Mouse (Mus musculus) midbrain, embryonic 10.5 days (tissue): ENCODE data around the gene Kcnk3. TPM values are rescaled to one million over a fixed set of nuclear protein-coding genes. Genes with fewer than 3 reads are reported as not detected.

Experiments used
- DNase-seq: peaks from one replicate; pipeline ENCODE4 v3.0.0-alpha.2; 2017; ENCODE audit warnings: low spot score
- H3K27ac ChIP-seq: fragments of 300-500 bp; sonication (generic); replicated peaks from 2 replicates; pipeline ENCODE4 v1.5.1; 2016; ENCODE audit warnings: mild to moderate bottlenecking
- H3K27me3 ChIP-seq: fragments of 300-500 bp; sonication (generic); 2 replicates; pipeline ENCODE4 v1.6.1; 2016; ENCODE audit warnings: low read depth, mild to moderate bottlenecking; ENCODE audit not compliant: poor library complexity, severe bottlenecking
- H3K36me3 ChIP-seq: fragments of 300-500 bp; sonication (generic); 2 replicates; pipeline ENCODE4 v1.6.1; 2016; ENCODE audit warnings: mild to moderate bottlenecking, moderate library complexity
- H3K4me1 ChIP-seq: fragments of 300-500 bp; sonication (generic); 2 replicates; pipeline ENCODE4 v1.6.1; 2016
- H3K4me3 ChIP-seq: fragments of 300-500 bp; sonication (generic); 2 replicates; pipeline ENCODE4 v1.5.1; 2016; ENCODE audit warnings: mild to moderate bottlenecking, moderate library complexity
- H3K9me3 ChIP-seq: fragments of 300-500 bp; sonication (generic); replicated peaks from 2 replicates; pipeline ENCODE4 v1.6.1; 2016; ENCODE audit warnings: mild to moderate bottlenecking
- WGBS: fragments of 180-500 bp; shearing (Covaris S2); methylation state at CpG from one replicate; pipeline ENCODE4 v1.1.7; 2016; 5-methylcytosine and 5-hydroxymethylcytosine counted together
- polyA plus RNA-seq: library from polyadenylated mRNA; unstranded; fragments of >200 nt; fragmentation: Nextera tagmentation; extraction: Ambion mirVana; gene quantifications from 2 replicates; pipeline ENCODE4 v1.2.1, GENCODE M21; 2016

Kcnk3 gene
- polyA plus RNA-seq, 1 experiment from 2014 or later: 0.12 TPM

- Histone ChIP-seq H3K4me3 (no peak overlapping the region), H3K9me3 (no peaks in the 10 kb centered on the region), H3K27me3 (peaks cover 15% of the 10 kb centered on the region), H3K27ac (no peak overlapping the region), H3K4me1 (no peaks in the 10 kb centered on the region), H3K36me3 (no peaks in the 10 kb centered on the region)
- 79% methylated on average over 6 of the region's 6 CpGs for whole genome bisulfite sequencing
- DNase-seq: no peak
Observed at GRCm38 (mm10) chr5:30630401-30630800, 42.4 kb downstream of the Kcnk3 start.

GRCm38 (mm10) chr5:30632134-30632533 lies 44.2 kb downstream of the Kcnk3 start:
- Histone ChIP-seq H3K27ac (no peak overlapping the region), H3K27me3 (peaks cover 12% of the 10 kb centered on the region), H3K36me3 (no peaks in the 10 kb centered on the region), H3K9me3 (no peaks in the 10 kb centered on the region), H3K4me3 (no peak overlapping the region), H3K4me1 (no peaks in the 10 kb centered on the region)
- DNase-seq: no peak
- WGBS: 76% methylated on average over 1 of the region's 1 CpGs

- H3K27me3 ChIP-seq: peaks cover 5% of the 10 kb centered on the region; the same call in 1 of the 2 replicates
- 64% methylated on average over 7 of the region's 7 CpGs for WGBS
- no peak overlapping the region for H3K4me3 ChIP-seq
- H3K27ac ChIP-seq: no peak overlapping the region
- no peaks in the 10 kb centered on the region for H3K4me1 ChIP-seq
- no peaks in the 10 kb centered on the region for H3K9me3 ChIP-seq
- no peaks in the 10 kb centered on the region for H3K36me3 ChIP-seq
- DNase-seq: no peak
Observed at GRCm38 (mm10) chr5:30636994-30637393, 49.0 kb downstream of the Kcnk3 start.

- DNase-seq: peak; percentile 73
- Histone ChIP-seq H3K36me3 (no peaks in the 10 kb centered on the region), H3K9me3 (no peaks in the 10 kb centered on the region), H3K27me3 (peaks cover 5% of the 10 kb centered on the region; the same call in 1 of the 2 replicates), H3K4me3 (no peak overlapping the region), H3K4me1 (no peaks in the 10 kb centered on the region), H3K27ac (no peak overlapping the region)
- WGBS: 8% methylated on average over 6 of the region's 6 CpGs
Observed at GRCm38 (mm10) chr5:30638041-30638440, 50.1 kb downstream of the Kcnk3 start.

- no peak overlapping the region for H3K27ac ChIP-seq
- H3K36me3 ChIP-seq: no peaks in the 10 kb centered on the region
- H3K4me1 ChIP-seq: peaks cover 16% of the 10 kb centered on the region
- H3K4me3 ChIP-seq: no peak overlapping the region
- H3K9me3 ChIP-seq: no peaks in the 10 kb centered on the region
- no peaks in the 10 kb centered on the region for H3K27me3 ChIP-seq
- no peak for DNase-seq
- WGBS: 73% methylated on average over 5 of the region's 5 CpGs
Observed at GRCm38 (mm10) chr5:30643477-30644179, 55.7 kb downstream of the Kcnk3 start.

GRCm38 (mm10) chr5:30646036-30646435 lies 58.1 kb downstream of the Kcnk3 start:
- H3K27ac ChIP-seq: no peak overlapping the region
- H3K4me1 ChIP-seq: peaks cover 29% of the 10 kb centered on the region
- H3K36me3 ChIP-seq: no peaks in the 10 kb centered on the region
- no peak for DNase-seq
- no peak overlapping the region for H3K4me3 ChIP-seq
- 77% methylated on average over 2 of the region's 2 CpGs for WGBS
- H3K9me3 ChIP-seq: no peaks in the 10 kb centered on the region
- H3K27me3 ChIP-seq: no peaks in the 10 kb centered on the region

- Histone ChIP-seq H3K27me3 (no peaks in the 10 kb centered on the region), H3K4me1 (peaks cover 29% of the 10 kb centered on the region), H3K36me3 (peaks cover 8% of the 10 kb centered on the region; the same call in 1 of the 2 replicates), H3K9me3 (no peaks in the 10 kb centered on the region), H3K27ac (peak overlapping the region; percentile 81), H3K4me3 (peak overlapping the region; percentile 86)
- DNase-seq: no peak
- 20% methylated on average over 9 of the region's 9 CpGs for WGBS
Observed at GRCm38 (mm10) chr5:30647396-30647795, 59.4 kb downstream of the Kcnk3 start.

GRCm38 (mm10) chr5:30647815-30648560 lies 60.0 kb downstream of the Kcnk3 start, which contains the start of gene Slc35f6:
TSS of gene Slc35f6 (plus strand) at chr5:30647933.
- Histone ChIP-seq H3K4me3 (peak within 1 kb of the TSS; percentile 86), H3K27me3 (no peaks in the 10 kb centered on the region), H3K9me3 (no peaks in the 10 kb centered on the region), H3K27ac (peak within 1 kb of the TSS; percentile 81), H3K4me1 (peaks cover 29% of the 10 kb centered on the region), H3K36me3 (peaks cover 10% of the 10 kb centered on the region)
- under 1% methylated on average over 38 of the region's 38 CpGs for WGBS
- peak; percentile 92 for DNase-seq

GRCm38 (mm10) chr5:30649558-30649957 lies 61.6 kb downstream of the Kcnk3 start:
- H3K27me3 ChIP-seq: no peaks in the 10 kb centered on the region
- no peak overlapping the region for H3K27ac ChIP-seq
- 73% methylated on average over 4 of the region's 4 CpGs for WGBS
- no peaks in the 10 kb centered on the region for H3K9me3 ChIP-seq
- no peak for DNase-seq
- H3K36me3 ChIP-seq: peaks cover 14% of the 10 kb centered on the region
- H3K4me1 ChIP-seq: peaks cover 29% of the 10 kb centered on the region
- H3K4me3 ChIP-seq: peak overlapping the region; percentile 86; the same call in 1 of the 2 replicates

GRCm38 (mm10) chr5:30650756-30651155 lies 62.8 kb downstream of the Kcnk3 start:
- Histone ChIP-seq H3K4me1 (peaks cover 29% of the 10 kb centered on the region), H3K27me3 (no peaks in the 10 kb centered on the region), H3K36me3 (peaks cover 25% of the 10 kb centered on the region), H3K4me3 (no peak overlapping the region), H3K27ac (no peak overlapping the region), H3K9me3 (no peaks in the 10 kb centered on the region)
- no peak for DNase-seq
- 84% methylated on average over 3 of the region's 3 CpGs for WGBS

GRCm38 (mm10) chr5:30651554-30651953 lies 63.6 kb downstream of the Kcnk3 start:
- Histone ChIP-seq H3K27me3 (no peaks in the 10 kb centered on the region), H3K4me1 (peaks cover 29% of the 10 kb centered on the region), H3K4me3 (no peak overlapping the region), H3K27ac (no peak overlapping the region), H3K9me3 (no peaks in the 10 kb centered on the region), H3K36me3 (peaks cover 33% of the 10 kb centered on the region)
- no peak for DNase-seq
- WGBS: 92% methylated on average over 3 of the region's 3 CpGs

GRCm38 (mm10) chr5:30653246-30653645 lies 65.3 kb downstream of the Kcnk3 start:
- H3K27me3 ChIP-seq: no peaks in the 10 kb centered on the region
- H3K4me3 ChIP-seq: no peak overlapping the region
- 87% methylated on average over 6 of the region's 6 CpGs for WGBS
- no peaks in the 10 kb centered on the region for H3K9me3 ChIP-seq
- DNase-seq: no peak
- H3K36me3 ChIP-seq: peaks cover 50% of the 10 kb centered on the region
- H3K4me1 ChIP-seq: peaks cover 17% of the 10 kb centered on the region
- H3K27ac ChIP-seq: no peak overlapping the region

- no peak for DNase-seq
- no peak overlapping the region for H3K4me3 ChIP-seq
- H3K4me1 ChIP-seq: no peaks in the 10 kb centered on the region
- no peaks in the 10 kb centered on the region for H3K9me3 ChIP-seq
- H3K27ac ChIP-seq: no peak overlapping the region
- WGBS: 82% methylated on average over 8 of the region's 8 CpGs
- H3K27me3 ChIP-seq: no peaks in the 10 kb centered on the region
- peaks cover 59% of the 10 kb centered on the region for H3K36me3 ChIP-seq
Observed at GRCm38 (mm10) chr5:30655042-30655441, 67.1 kb downstream of the Kcnk3 start.
